In genomic region chr16:97962151-97962948, GRCm38 (mm10) we compare ENCODE assay signal across 1 mouse cellular context.
TF ChIP-seq lines count a peak whose summit lies in the region.

C2cd2 (minus strand) TSS chr16:97962598.
Zbtb21 (minus strand) TSS chr16:97962622.

TF ChIP-seq in MEL, 35 proteins besides CTCF, POLR2A, EP300 and RAD21 (continued from another document):
- TF ChIP-seq RCOR1 (IDR thresholded peaks at IDR 0.05; ENCODE audit: low read depth, low read length) (no peak), NELFE (IDR thresholded peaks at IDR 0.05; ENCODE audit: low read depth, low read length) (peak; percentile 98)
